Mouse (Mus musculus) neural tube, embryonic 12.5 days (tissue): ENCODE data around the gene Tbk1. TPM values are rescaled to one million over a fixed set of nuclear protein-coding genes. Genes with fewer than 3 reads are reported as not detected.
A peak's percentile ranks its signal among the peaks of the same experiment; 100 is the strongest.

Source experiments
- ATAC-seq: fragments of 200-750 bp; cut with Nextera tagmentation; 2 replicates; pipeline ENCODE4 v1.8.0; 2017; ENCODE audit warnings: low read depth, mild to moderate bottlenecking, moderate TSS enrichment, moderate library complexity; ENCODE audit not compliant: low FRiP score
- H3K27ac ChIP-seq: fragments of 300-500 bp; sonication (generic); 2 replicates; pipeline ENCODE4 v1.5.1; 2016
- H3K27me3 ChIP-seq: fragments of 300-500 bp; sonication (generic); replicated peaks from 2 replicates; pipeline ENCODE4 v1.6.1; 2016; ENCODE audit warnings: mild to moderate bottlenecking
- H3K36me3 ChIP-seq: fragments of 300-500 bp; sonication (generic); 2 replicates; pipeline ENCODE4 v1.6.1; 2016; ENCODE audit warnings: mild to moderate bottlenecking
- H3K4me1 ChIP-seq: fragments of 300-500 bp; sonication (generic); 2 replicates; pipeline ENCODE4 v1.6.1; 2016
- H3K4me2 ChIP-seq: fragments of 300-500 bp; sonication (generic); replicated peaks from 2 replicates; pipeline ENCODE4 v1.6.1; 2016; ENCODE audit warnings: mild to moderate bottlenecking
- H3K4me3 ChIP-seq: fragments of 300-500 bp; sonication (generic); 2 replicates; pipeline ENCODE4 v1.5.1; 2016
- H3K9ac ChIP-seq: fragments of 300-500 bp; sonication (generic); 2 replicates; pipeline ENCODE4 v1.6.1; 2016; ENCODE audit warnings: mild to moderate bottlenecking
- H3K9me3 ChIP-seq: fragments of 300-500 bp; sonication (generic); 2 replicates; pipeline ENCODE4 v1.6.1; 2016; ENCODE audit warnings: mild to moderate bottlenecking
- WGBS: fragments of 180-500 bp; shearing (Covaris S2); methylation state at CpG from one replicate; pipeline ENCODE4 v1.1.7; 2016; 5-methylcytosine and 5-hydroxymethylcytosine counted together
- microRNA-seq: library from miRNA; unstranded; fragments of <30 nt; microRNA quantifications from one replicate; pipeline ENCODE4, GENCODE M21; 2017
- polyA plus RNA-seq: library from polyadenylated mRNA; unstranded; fragments of >200 nt; fragmentation: Nextera tagmentation; extraction: Ambion mirVana; gene quantifications from 2 replicates; pipeline ENCODE4 v1.2.1, GENCODE M21; 2016

Tbk1 gene
- polyA plus RNA-seq, 1 experiment from 2014 or later = 35.8 TPM

DNA sequence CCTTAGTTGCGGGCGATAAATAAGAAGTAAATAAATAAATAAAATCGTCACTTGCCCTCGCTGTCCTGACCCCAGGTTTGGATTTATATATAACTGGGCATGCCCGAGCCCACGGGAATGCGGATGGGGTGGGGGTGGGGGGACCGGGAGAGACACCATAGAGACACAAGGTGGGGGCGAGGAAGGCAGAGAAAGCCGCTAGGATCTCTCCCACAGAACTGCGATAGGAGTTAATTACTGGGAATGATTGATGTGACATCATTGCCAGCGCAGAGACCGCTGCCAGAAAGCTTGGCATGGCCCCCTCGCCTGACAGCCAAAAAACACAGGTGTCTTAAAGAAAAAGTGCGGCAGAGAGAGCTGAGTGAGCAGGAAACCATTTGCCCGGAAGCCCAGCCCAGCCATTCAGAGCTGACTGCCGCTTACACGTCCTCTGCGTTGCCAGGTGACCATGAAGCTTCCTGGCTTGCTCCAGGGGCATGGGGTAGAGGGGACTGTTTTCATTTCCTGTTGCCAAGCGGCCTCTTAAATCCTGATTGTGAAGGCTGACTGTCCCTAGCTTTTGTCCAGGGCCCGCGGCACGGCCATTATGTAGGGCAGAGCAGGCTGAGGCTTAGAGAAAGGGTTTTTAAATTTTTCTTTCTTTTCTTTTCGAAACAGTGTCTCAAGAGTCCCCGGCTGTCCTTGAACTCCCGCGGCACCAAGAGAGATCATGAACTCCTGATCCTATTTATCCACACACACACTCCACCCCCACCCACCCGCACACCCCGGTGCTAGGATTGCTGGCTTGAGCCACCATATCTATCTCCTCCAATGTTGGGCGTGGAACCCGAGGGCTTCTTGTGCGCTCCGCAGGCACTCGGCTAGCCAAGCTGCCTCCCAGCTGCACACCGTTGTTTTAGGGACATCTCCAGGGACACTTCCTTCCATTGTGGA lies 81.3 kb downstream of the Tbk1 start:
- peak overlapping the region; percentile 60 for H3K4me2 ChIP-seq
- peak overlapping the region; percentile 72 for H3K27ac ChIP-seq
- peaks cover 36% of the 10 kb centered on the region for H3K4me1 ChIP-seq
- no peaks in the 10 kb centered on the region for H3K27me3 ChIP-seq
- no peaks in the 10 kb centered on the region for H3K36me3 ChIP-seq
- peak overlapping the region; percentile 29 for H3K4me3 ChIP-seq
- ATAC-seq = peak; percentile 59
- H3K9ac ChIP-seq = no peak overlapping the region
- no peaks in the 10 kb centered on the region for H3K9me3 ChIP-seq
- WGBS = 21% methylated on average over 35 of the region's 35 CpGs

DNA sequence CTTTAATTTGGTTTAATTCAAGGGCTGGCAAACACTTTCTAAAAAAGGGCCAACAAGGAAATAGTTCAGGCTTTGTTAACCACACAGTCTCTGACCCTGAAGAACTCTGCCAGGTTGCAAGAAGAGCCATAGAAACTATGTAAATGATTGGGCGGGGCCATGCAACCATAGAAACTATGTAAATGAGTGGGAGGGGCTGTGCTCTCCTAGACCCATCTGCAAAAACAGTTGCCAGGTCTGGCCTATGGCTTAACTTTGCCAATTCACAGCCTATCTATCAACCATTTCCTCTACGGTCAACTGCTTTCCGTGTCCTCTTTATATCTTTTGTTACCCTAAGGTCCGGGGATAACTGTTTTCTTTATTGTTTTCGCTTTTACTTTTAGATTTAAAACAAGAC lies 85.4 kb downstream of the Tbk1 start:
- H3K9ac ChIP-seq = no peak overlapping the region
- H3K4me3 ChIP-seq = no peak overlapping the region
- H3K27ac ChIP-seq = no peak overlapping the region
- peaks cover 20% of the 10 kb centered on the region for H3K4me1 ChIP-seq
- peak; percentile 72 for ATAC-seq
- WGBS = 37% methylated on average over 5 of the region's 5 CpGs
- no peak overlapping the region for H3K4me2 ChIP-seq
- H3K9me3 ChIP-seq = no peaks in the 10 kb centered on the region
- H3K36me3 ChIP-seq = no peaks in the 10 kb centered on the region
- H3K27me3 ChIP-seq = no peaks in the 10 kb centered on the region

DNA sequence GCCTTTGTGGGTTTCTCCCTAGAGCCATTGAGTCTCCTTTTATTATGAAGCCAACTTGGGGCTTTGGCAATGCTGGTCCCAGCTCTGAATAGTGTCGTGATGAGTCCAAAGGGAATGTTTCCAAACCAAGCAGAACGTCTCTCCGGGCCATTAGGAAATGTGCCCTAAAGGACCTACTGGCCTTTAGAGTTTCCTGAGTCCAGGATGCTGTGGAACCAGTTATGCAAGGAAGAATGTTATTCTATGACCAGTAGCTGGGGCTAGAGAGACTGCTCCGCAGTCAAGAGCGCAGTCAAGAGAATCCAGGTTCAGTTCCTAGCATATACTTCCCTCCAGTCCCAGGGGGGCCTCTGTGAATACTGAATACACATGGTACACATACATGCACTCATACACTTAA lies 86.6 kb downstream of the Tbk1 start:
- Histone ChIP-seq H3K4me1 (peaks cover 12% of the 10 kb centered on the region), H3K27me3 (no peaks in the 10 kb centered on the region), H3K36me3 (no peaks in the 10 kb centered on the region), H3K9ac (no peak overlapping the region), H3K4me2 (no peak overlapping the region), H3K9me3 (no peaks in the 10 kb centered on the region), H3K27ac (no peak overlapping the region), H3K4me3 (no peak overlapping the region)
- WGBS = 64% methylated on average over 5 of the region's 5 CpGs
- ATAC-seq = no peak

DNA sequence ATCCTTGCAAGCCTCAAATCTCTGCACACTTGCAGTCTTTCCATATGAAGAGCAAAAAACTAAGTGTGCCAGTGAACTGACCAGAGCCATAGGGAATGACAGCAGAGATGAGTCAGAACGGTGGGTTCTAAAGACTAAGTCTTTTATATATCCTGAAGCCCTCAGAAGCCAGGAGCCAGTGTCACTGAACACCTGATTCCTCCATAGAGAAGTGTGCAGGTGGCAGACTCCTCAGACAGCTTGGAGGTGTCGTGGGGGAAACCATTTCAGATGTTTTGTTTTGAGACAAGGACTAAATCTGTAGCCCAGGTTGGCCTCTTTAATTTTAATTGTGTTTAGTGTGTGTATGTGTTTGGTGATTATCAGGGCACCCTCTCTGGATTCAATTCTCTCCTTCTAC lies 87.5 kb downstream of the Tbk1 start:
- Histone ChIP-seq H3K27ac (no peak overlapping the region), H3K36me3 (no peaks in the 10 kb centered on the region), H3K4me1 (peaks cover 8% of the 10 kb centered on the region; the same call in 1 of the 2 replicates), H3K4me2 (no peak overlapping the region), H3K9ac (no peak overlapping the region), H3K9me3 (no peaks in the 10 kb centered on the region), H3K4me3 (no peak overlapping the region), H3K27me3 (no peaks in the 10 kb centered on the region)
- WGBS = 61% methylated on average over 2 of the region's 2 CpGs
- ATAC-seq = no peak

DNA sequence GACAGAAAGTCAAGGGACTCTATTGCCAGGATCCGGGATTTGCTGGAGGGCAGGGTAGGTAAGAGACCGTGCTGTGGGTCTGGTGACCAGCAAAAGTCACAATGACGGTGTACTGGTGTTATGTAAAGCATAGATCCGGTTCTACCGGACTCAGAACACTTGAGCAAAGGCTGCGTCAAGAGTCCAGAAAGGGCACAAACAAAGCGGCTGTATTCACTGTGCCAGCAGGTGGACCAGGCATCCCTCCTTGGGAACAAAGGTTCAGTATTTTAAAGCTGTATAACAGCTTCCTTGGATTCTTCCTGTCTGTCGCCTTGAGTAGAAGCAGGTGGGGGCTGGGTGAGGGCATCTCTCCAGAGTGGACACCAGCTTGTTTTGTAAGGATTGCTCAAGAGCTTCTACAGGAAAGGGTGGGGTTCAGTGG lies 88.1 kb downstream of the Tbk1 start:
- Histone ChIP-seq H3K4me2 (no peak overlapping the region), H3K4me3 (no peak overlapping the region), H3K27ac (no peak overlapping the region), H3K36me3 (no peaks in the 10 kb centered on the region), H3K9me3 (no peaks in the 10 kb centered on the region), H3K4me1 (peaks cover 8% of the 10 kb centered on the region; the same call in 1 of the 2 replicates), H3K27me3 (no peaks in the 10 kb centered on the region), H3K9ac (no peak overlapping the region)
- 73% methylated on average over 8 of the region's 8 CpGs for WGBS
- no peak for ATAC-seq

DNA sequence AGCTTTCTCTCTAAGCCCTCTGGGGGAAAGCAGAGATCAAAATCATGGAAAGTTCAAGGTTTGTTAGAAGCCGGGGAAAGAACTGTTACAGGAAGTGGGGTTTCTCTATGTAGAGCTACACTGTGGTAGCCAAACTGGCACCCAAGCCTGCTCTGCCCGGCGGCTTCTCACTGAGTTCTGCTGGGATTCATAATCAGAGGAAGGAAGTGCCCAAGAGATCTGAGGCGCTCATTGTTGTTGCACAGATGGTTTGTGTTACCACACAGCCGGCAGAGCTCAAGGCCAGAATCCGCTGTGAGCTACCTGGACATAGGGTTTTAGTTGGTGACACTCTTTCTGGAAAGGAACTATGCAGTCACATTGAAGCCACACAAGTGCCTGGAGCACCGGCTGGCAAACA lies 88.6 kb downstream of the Tbk1 start:
- Histone ChIP-seq H3K27ac (no peak overlapping the region), H3K4me1 (peaks cover 8% of the 10 kb centered on the region; the same call in 1 of the 2 replicates), H3K36me3 (no peaks in the 10 kb centered on the region), H3K27me3 (no peaks in the 10 kb centered on the region), H3K9me3 (no peaks in the 10 kb centered on the region), H3K4me2 (no peak overlapping the region), H3K9ac (no peak overlapping the region), H3K4me3 (no peak overlapping the region)
- ATAC-seq = no peak
- 81% methylated on average over 7 of the region's 7 CpGs for WGBS

DNA sequence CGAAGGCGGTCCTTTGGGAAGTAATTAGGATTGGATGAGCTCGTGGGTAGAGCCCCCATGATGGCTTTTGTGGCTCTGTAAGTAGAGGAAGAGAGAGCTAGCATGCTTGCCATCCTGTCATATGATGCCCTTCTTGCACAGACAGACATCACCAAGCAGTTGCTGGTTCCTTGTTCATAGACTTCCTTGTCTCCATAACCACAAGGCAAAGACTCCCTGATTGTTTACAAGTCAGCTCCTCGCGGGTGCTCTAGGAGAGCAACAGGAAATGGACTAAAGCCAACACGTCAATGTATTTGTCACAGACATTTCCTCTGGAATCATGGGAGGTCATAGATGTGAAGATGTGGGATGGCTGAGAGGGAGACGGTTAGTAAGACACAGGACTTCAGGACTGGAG lies 90.0 kb downstream of the Tbk1 start:
- Histone ChIP-seq H3K36me3 (no peaks in the 10 kb centered on the region), H3K9ac (no peak overlapping the region), H3K27me3 (no peaks in the 10 kb centered on the region), H3K4me1 (peaks cover 8% of the 10 kb centered on the region; the same call in 1 of the 2 replicates), H3K4me2 (no peak overlapping the region), H3K4me3 (no peak overlapping the region), H3K9me3 (no peaks in the 10 kb centered on the region), H3K27ac (no peak overlapping the region)
- WGBS = 80% methylated on average over 7 of the region's 7 CpGs
- no peak for ATAC-seq

Small RNA genes lying within 50 kb of the gene (microRNA-seq; reads per million reads assigned to microRNA genes)
- gene Gm24330 = not detected

Other genes with a start within 250 kb of the Tbk1 start
- gene Tbc1d30, start 235.5 kb downstream of the Tbk1 start, polyA plus RNA-seq = 8.1 and 9.0 TPM in 2 replicates
- gene Gns, start 221.7 kb downstream of the Tbk1 start, polyA plus RNA-seq = 47.7 and 54.4 TPM in 2 replicates
- 11.4 and 13.5 TPM in 2 replicates for gene Rassf3, start 110.4 kb downstream of the Tbk1 start, polyA plus RNA-seq
- 41.0 and 46.3 TPM in 2 replicates for gene Xpot, start 39.5 kb upstream of the Tbk1 start, polyA plus RNA-seq
- gene D930020B18Rik, start 54.8 kb upstream of the Tbk1 start, polyA plus RNA-seq = 0.14 TPM in 1 of 2 replicates, not detected in the other
- 2.3 and 2.4 TPM in 2 replicates for gene BC048403, start 153.2 kb upstream of the Tbk1 start, polyA plus RNA-seq